Mouse (Mus musculus) heart, adult 11 months (tissue): ENCODE measurements around the gene AI661453.

Experiments
- DNase-seq: peaks from one replicate; pipeline ENCODE4 v3.0.0; 2022

AI661453 gene

GRCm38 (mm10) chr17:47441296-47442051 is 5.1 kb downstream of the AI661453 start:
- DNase-seq: peak; percentile 70

GRCm38 (mm10) chr17:47442271-47442670 is 5.9 kb downstream of the AI661453 start:
- no peak for DNase-seq

- peak; percentile 69 for DNase-seq
Measured at GRCm38 (mm10) chr17:47444113-47444512, 7.7 kb downstream of the AI661453 start.

GRCm38 (mm10) chr17:47445518-47445917 is 9.1 kb downstream of the AI661453 start:
- no peak for DNase-seq

- DNase-seq: no peak
Measured at GRCm38 (mm10) chr17:47446025-47446424, 9.6 kb downstream of the AI661453 start.

- no peak for DNase-seq
Measured at GRCm38 (mm10) chr17:47446561-47446960, 10.1 kb downstream of the AI661453 start.

- DNase-seq: peak; percentile 82
Measured at GRCm38 (mm10) chr17:47448523-47449372, 12.3 kb downstream of the AI661453 start.

- peak; percentile 86 for DNase-seq
Measured at GRCm38 (mm10) chr17:47449432-47449831, 13.0 kb downstream of the AI661453 start.

- DNase-seq: peak; percentile 81
Measured at GRCm38 (mm10) chr17:47450239-47450638, 13.8 kb downstream of the AI661453 start.

GRCm38 (mm10) chr17:47450880-47451565 is 14.6 kb downstream of the AI661453 start:
- peak; percentile 85 for DNase-seq

- peak; percentile 87 for DNase-seq
Measured at GRCm38 (mm10) chr17:47452886-47453285, 16.5 kb downstream of the AI661453 start.

- DNase-seq: peak; percentile 92
Measured at GRCm38 (mm10) chr17:47454675-47455074, 18.3 kb downstream of the AI661453 start.

- peak; percentile 83 for DNase-seq
Measured at GRCm38 (mm10) chr17:47458310-47458709, 21.9 kb downstream of the AI661453 start.

- peak; percentile 68 for DNase-seq
Measured at GRCm38 (mm10) chr17:47458936-47459335, 22.5 kb downstream of the AI661453 start.

- peak; percentile 80 for DNase-seq
Measured at GRCm38 (mm10) chr17:47459341-47459919, 23.0 kb downstream of the AI661453 start.

- DNase-seq: peak; percentile 74
Measured at GRCm38 (mm10) chr17:47461688-47462087, 25.3 kb downstream of the AI661453 start.

GRCm38 (mm10) chr17:47462209-47462608 is 25.8 kb downstream of the AI661453 start:
- DNase-seq: peak; percentile 90

- peak; percentile 83 for DNase-seq
Measured at GRCm38 (mm10) chr17:47462728-47463388, 26.4 kb downstream of the AI661453 start.

GRCm38 (mm10) chr17:47464248-47464965 is 28.0 kb downstream of the AI661453 start:
- peak; percentile 86 for DNase-seq

GRCm38 (mm10) chr17:47465016-47465415 is 28.6 kb downstream of the AI661453 start:
- peak; percentile 74 for DNase-seq

- DNase-seq: peak; percentile 87
Measured at GRCm38 (mm10) chr17:47466284-47466683, 29.9 kb downstream of the AI661453 start.

- peak; percentile 89 for DNase-seq
Measured at GRCm38 (mm10) chr17:47467659-47468058, 31.2 kb downstream of the AI661453 start.
